Comparison of ENCODE assay signal across 8 mouse cellular contexts in genomic region chr9:58873541-58874324, GRCm38 (mm10). TPM values are rescaled to one million over a fixed set of nuclear protein-coding genes. Genes with fewer than 3 reads are reported as not detected.
A peak's percentile ranks its signal among the peaks of the same experiment; 100 is the strongest.
DNase-seq lines count a peak whose midpoint lies in the region; ATAC-seq and TF ChIP-seq lines count a peak whose summit lies in the region.

No protein-coding gene starts in this region.

- 48% methylated on average over 10 of the region's 10 CpGs for WGBS in forebrain, postnatal 0 days
- WGBS in kidney, postnatal 0 days: 40% methylated on average over 10 of the region's 10 CpGs

- DNase-seq in urinary bladder, postnatal 36 days (ENCODE audit: low spot score in 2 of 2): peak; percentile 27 to 50
- no peak for DNase-seq in urinary bladder, adult 2 months (ENCODE audit: low spot score)
- peak; percentile 56 for DNase-seq in brain, embryonic 18.5 days (ENCODE audit: low read depth, low spot score)
- peak; percentile 87 for DNase-seq in forebrain, postnatal 0 days
- peak; percentile 81 for DNase-seq in kidney, postnatal 0 days (ENCODE audit: low spot score)
- peak; percentile 33 to 41 for DNase-seq in lung, adult 18-20 months
- DNase-seq in retina, postnatal 1 day: peak; percentile 78
- no peak for DNase-seq in spleen, postnatal 14 days (ENCODE audit: low spot score in 2 of 2)

- no peak overlapping the region; the same call in 1 of the 2 replicates for H3K27ac ChIP-seq in forebrain, postnatal 0 days (ENCODE audit: low read depth, low read length)
- H3K27ac ChIP-seq in kidney, postnatal 0 days: no peak overlapping the region

- H3K27me3 ChIP-seq in forebrain, postnatal 0 days (ENCODE audit: insufficient read depth, low read length): no peaks in the 10 kb centered on the region
- no peaks in the 10 kb centered on the region for H3K27me3 ChIP-seq in kidney, postnatal 0 days (ENCODE audit: insufficient read depth, low read length)

- no peak overlapping the region for H3K4me3 ChIP-seq in forebrain, postnatal 0 days (ENCODE audit: low read depth, low read length)
- H3K4me3 ChIP-seq in kidney, postnatal 0 days (replicated peaks; ENCODE audit: low read depth, low read length): no peak overlapping the region

- H3K4me2 ChIP-seq in forebrain, postnatal 0 days (ENCODE audit: low read depth): no peak overlapping the region
- no peak overlapping the region for H3K4me2 ChIP-seq in kidney, postnatal 0 days (ENCODE audit: low read length)

- H3K9me3 ChIP-seq in forebrain, postnatal 0 days (ENCODE audit: low read length): no peaks in the 10 kb centered on the region
- no peaks in the 10 kb centered on the region for H3K9me3 ChIP-seq in kidney, postnatal 0 days (replicated peaks; ENCODE audit: low read length)

- ATAC-seq in forebrain, postnatal 0 days: peak; percentile 83
- no peak for ATAC-seq in kidney, postnatal 0 days (replicated peaks; ENCODE audit: low FRiP score, low read depth)

- H3K9ac ChIP-seq in forebrain, postnatal 0 days: no peak overlapping the region
- H3K9ac ChIP-seq in kidney, postnatal 0 days (ENCODE audit: low read depth, low read length): no peak overlapping the region

- no peaks in the 10 kb centered on the region for H3K4me1 ChIP-seq in forebrain, postnatal 0 days (ENCODE audit: insufficient read depth)
- no peaks in the 10 kb centered on the region for H3K4me1 ChIP-seq in kidney, postnatal 0 days (replicated peaks; ENCODE audit: insufficient read depth, low read length)

- TF ChIP-seq CTCF in forebrain, postnatal 0 days (IDR thresholded peaks at IDR 0.05; ENCODE audit: low read depth): peak; percentile 94
- TF ChIP-seq CTCF in kidney, postnatal 0 days (IDR thresholded peaks at IDR 0.05; ENCODE audit: low read depth): peak; percentile 90

- peaks cover 31% of the 10 kb centered on the region for H3K36me3 ChIP-seq in forebrain, postnatal 0 days (ENCODE audit: insufficient read depth)
- H3K36me3 ChIP-seq in kidney, postnatal 0 days (ENCODE audit: insufficient read depth, low read length): peaks cover 12% of the 10 kb centered on the region; the same call in 1 of the 2 replicates

RNA-seq across cellular contexts. Expression of gene Hcn4, which starts 50.5 kb away (rescaled TPM):
- 0.06 and 0.10 TPM in 2 replicates for polyA plus RNA-seq in urinary bladder, adult 2 months (2012; rRNA removed)
- total RNA-seq in forebrain, postnatal 0 days (2014; rRNA removed): 18.9 and 26.9 TPM in 2 replicates
- 2.9 and 4.1 TPM in 2 replicates for polyA plus RNA-seq in forebrain, postnatal 0 days (2015; fragmentation: Nextera tagmentation; extraction: Ambion mirVana)
- polyA plus RNA-seq in kidney, postnatal 0 days (2015; fragmentation: Nextera tagmentation; extraction: Ambion mirVana): 0.18 and 0.24 TPM in 2 replicates

Comparison
In these comparisons a context has a peak if more than half of its experiments do, and no peak if none do; other contexts are left out.
1. DNase-seq: peak in urinary bladder, postnatal 36 days (2 of 2), brain, embryonic 18.5 days (single experiment), forebrain, postnatal 0 days (single experiment), kidney, postnatal 0 days (single experiment), lung, adult 18-20 months (2 of 2) and retina, postnatal 1 day (single experiment); none in urinary bladder, adult 2 months (single experiment) and spleen, postnatal 14 days (0 of 2).